Mouse (Mus musculus) forebrain, embryonic 10.5 days (tissue): ENCODE measurements around the gene Pld4. TPM values are rescaled to one million over a fixed set of nuclear protein-coding genes. Genes with fewer than 3 reads are reported as not detected.

Experiments used
- DNase-seq: peaks from one replicate; pipeline ENCODE4 v3.0.0-alpha.2; 2017; ENCODE audit warnings: low spot score; ENCODE audit errors: extremely low spot score
- H3K27ac ChIP-seq: fragments of 300-500 bp; sonication (generic); 2 replicates; pipeline ENCODE4 v1.5.1; 2016; ENCODE audit warnings: mild to moderate bottlenecking
- H3K27me3 ChIP-seq: fragments of 300-500 bp; sonication (generic); 2 replicates; pipeline ENCODE4 v1.6.1; 2016; ENCODE audit warnings: mild to moderate bottlenecking; ENCODE audit not compliant: poor library complexity, severe bottlenecking
- H3K36me3 ChIP-seq: fragments of 300-500 bp; sonication (generic); replicated peaks from 2 replicates; pipeline ENCODE4 v1.6.1; 2016; ENCODE audit warnings: mild to moderate bottlenecking, moderate library complexity
- H3K4me1 ChIP-seq: fragments of 300-500 bp; sonication (generic); 2 replicates; pipeline ENCODE4 v1.6.1; 2016
- H3K4me3 ChIP-seq: fragments of 300-500 bp; sonication (generic); 2 replicates; pipeline ENCODE4 v1.5.1; 2016; ENCODE audit warnings: mild to moderate bottlenecking, moderate library complexity
- H3K9me3 ChIP-seq: fragments of 300-500 bp; sonication (generic); 2 replicates; pipeline ENCODE4 v1.6.1; 2016; ENCODE audit warnings: mild to moderate bottlenecking, moderate library complexity
- WGBS: fragments of 180-500 bp; shearing (Covaris S2); methylation state at CpG from one replicate; pipeline ENCODE4 v1.1.7; 2016; 5-methylcytosine and 5-hydroxymethylcytosine counted together
- polyA plus RNA-seq: library from polyadenylated mRNA; unstranded; fragments of >200 nt; fragmentation: Nextera tagmentation; extraction: Ambion mirVana; gene quantifications from 2 replicates; pipeline ENCODE4 v1.2.1, GENCODE M21; 2016

The Pld4 gene
- polyA plus RNA-seq, 1 experiment from 2014 or later, result 3.9 TPM

GRCm38 (mm10) chr12:112761411-112761810 is 956 bp downstream of the Pld4 start:
- no peak for DNase-seq
- H3K27me3 ChIP-seq, result no peaks in the 10 kb centered on the region
- peaks cover 5% of the 10 kb centered on the region for H3K4me1 ChIP-seq
- 92% methylated on average over 4 of the region's 4 CpGs for WGBS
- H3K27ac ChIP-seq, result no peak overlapping the region
- H3K36me3 ChIP-seq, result no peaks in the 10 kb centered on the region
- H3K4me3 ChIP-seq, result no peak overlapping the region
- H3K9me3 ChIP-seq, result 0 out of 2 replicates have a peak, but pooled peaks cover 4% of the 10 kb centered on the region

- Histone ChIP-seq H3K36me3 (no peaks in the 10 kb centered on the region), H3K4me1 (peaks cover 5% of the 10 kb centered on the region), H3K27ac (no peak overlapping the region), H3K27me3 (no peaks in the 10 kb centered on the region), H3K9me3 (0 out of 2 replicates have a peak, but pooled peaks cover 4% of the 10 kb centered on the region), H3K4me3 (no peak overlapping the region)
- DNase-seq, result no peak
- 95% methylated on average over 3 of the region's 3 CpGs for WGBS
Observed at GRCm38 (mm10) chr12:112762018-112762417, 1.6 kb downstream of the Pld4 start.

GRCm38 (mm10) chr12:112763176-112763575 is 2.7 kb downstream of the Pld4 start:
- peaks cover 5% of the 10 kb centered on the region for H3K4me1 ChIP-seq
- H3K9me3 ChIP-seq, result 0 out of 2 replicates have a peak, but pooled peaks cover 4% of the 10 kb centered on the region
- 78% methylated on average over 4 of the region's 4 CpGs for WGBS
- no peak overlapping the region for H3K4me3 ChIP-seq
- H3K27ac ChIP-seq, result no peak overlapping the region
- no peak for DNase-seq
- H3K36me3 ChIP-seq, result no peaks in the 10 kb centered on the region
- H3K27me3 ChIP-seq, result no peaks in the 10 kb centered on the region

- Histone ChIP-seq H3K27ac (no peak overlapping the region), H3K27me3 (no peaks in the 10 kb centered on the region), H3K9me3 (0 out of 2 replicates have a peak, but pooled peaks cover 4% of the 10 kb centered on the region), H3K4me1 (peaks cover 5% of the 10 kb centered on the region), H3K4me3 (no peak overlapping the region), H3K36me3 (no peaks in the 10 kb centered on the region)
- 88% methylated on average over 5 of the region's 5 CpGs for WGBS
- no peak for DNase-seq
Observed at GRCm38 (mm10) chr12:112764141-112764540, 3.7 kb downstream of the Pld4 start.

- Histone ChIP-seq H3K9me3 (no peaks in the 10 kb centered on the region), H3K4me1 (peaks cover 5% of the 10 kb centered on the region), H3K36me3 (no peaks in the 10 kb centered on the region), H3K4me3 (no peak overlapping the region), H3K27me3 (no peaks in the 10 kb centered on the region), H3K27ac (no peak overlapping the region)
- no peak for DNase-seq
- 93% methylated on average over 7 of the region's 7 CpGs for WGBS
Observed at GRCm38 (mm10) chr12:112764991-112765390, 4.5 kb downstream of the Pld4 start.

- no peak overlapping the region for H3K4me3 ChIP-seq
- H3K27me3 ChIP-seq, result no peaks in the 10 kb centered on the region
- no peaks in the 10 kb centered on the region for H3K36me3 ChIP-seq
- WGBS, result 94% methylated on average over 7 of the region's 7 CpGs
- DNase-seq, result no peak
- no peaks in the 10 kb centered on the region for H3K9me3 ChIP-seq
- H3K27ac ChIP-seq, result no peak overlapping the region
- no peaks in the 10 kb centered on the region for H3K4me1 ChIP-seq
Observed at GRCm38 (mm10) chr12:112766586-112766985, 6.1 kb downstream of the Pld4 start.

- Histone ChIP-seq H3K4me3 (no peak overlapping the region), H3K27me3 (no peaks in the 10 kb centered on the region), H3K36me3 (no peaks in the 10 kb centered on the region), H3K4me1 (no peaks in the 10 kb centered on the region), H3K27ac (no peak overlapping the region), H3K9me3 (no peaks in the 10 kb centered on the region)
- no peak for DNase-seq
- WGBS, result 89% methylated on average over 16 of the region's 16 CpGs
Observed at GRCm38 (mm10) chr12:112767036-112767890, 6.8 kb downstream of the Pld4 start.

- Histone ChIP-seq H3K4me1 (no peaks in the 10 kb centered on the region), H3K4me3 (no peak overlapping the region), H3K27ac (no peak overlapping the region), H3K27me3 (no peaks in the 10 kb centered on the region), H3K9me3 (no peaks in the 10 kb centered on the region), H3K36me3 (no peaks in the 10 kb centered on the region)
- no peak for DNase-seq
- 92% methylated on average over 8 of the region's 8 CpGs for WGBS
Observed at GRCm38 (mm10) chr12:112768166-112768565, 7.7 kb downstream of the Pld4 start.

- H3K9me3 ChIP-seq, result 0 out of 2 replicates have a peak, but pooled peaks cover under 1% of the 10 kb centered on the region
- no peaks in the 10 kb centered on the region for H3K36me3 ChIP-seq
- H3K4me1 ChIP-seq, result no peaks in the 10 kb centered on the region
- no peaks in the 10 kb centered on the region for H3K27me3 ChIP-seq
- WGBS, result 85% methylated on average over 6 of the region's 6 CpGs
- no peak overlapping the region for H3K4me3 ChIP-seq
- no peak overlapping the region for H3K27ac ChIP-seq
- DNase-seq, result no peak
Observed at GRCm38 (mm10) chr12:112769031-112769430, 8.6 kb downstream of the Pld4 start.

- no peak for DNase-seq
- H3K27ac ChIP-seq, result no peak overlapping the region
- H3K36me3 ChIP-seq, result no peaks in the 10 kb centered on the region
- WGBS, result 71% methylated on average over 2 of the region's 2 CpGs
- H3K4me1 ChIP-seq, result no peaks in the 10 kb centered on the region
- no peak overlapping the region for H3K4me3 ChIP-seq
- no peaks in the 10 kb centered on the region for H3K27me3 ChIP-seq
- H3K9me3 ChIP-seq, result peaks cover 7% of the 10 kb centered on the region; the same call in 1 of the 2 replicates
Observed at GRCm38 (mm10) chr12:112769751-112770150, 9.3 kb downstream of the Pld4 start.

GRCm38 (mm10) chr12:112770396-112770795 is 9.9 kb downstream of the Pld4 start:
- H3K36me3 ChIP-seq, result no peaks in the 10 kb centered on the region
- no peaks in the 10 kb centered on the region for H3K4me1 ChIP-seq
- WGBS, result 77% methylated on average over 4 of the region's 4 CpGs
- no peaks in the 10 kb centered on the region for H3K27me3 ChIP-seq
- peak overlapping the region; percentile 21; the same call in 1 of the 2 replicates for H3K27ac ChIP-seq
- no peak for DNase-seq
- H3K9me3 ChIP-seq, result peaks cover 13% of the 10 kb centered on the region
- no peak overlapping the region for H3K4me3 ChIP-seq

- Histone ChIP-seq H3K4me1 (no peaks in the 10 kb centered on the region), H3K4me3 (no peak overlapping the region), H3K27ac (no peak overlapping the region), H3K9me3 (peaks cover 17% of the 10 kb centered on the region), H3K36me3 (no peaks in the 10 kb centered on the region), H3K27me3 (no peaks in the 10 kb centered on the region)
- DNase-seq, result no peak
- 92% methylated on average over 14 of the region's 14 CpGs for WGBS
Observed at GRCm38 (mm10) chr12:112772306-112772705, 11.9 kb downstream of the Pld4 start.

- no peak for DNase-seq
- no peak overlapping the region for H3K27ac ChIP-seq
- no peaks in the 10 kb centered on the region for H3K36me3 ChIP-seq
- no peak overlapping the region for H3K4me3 ChIP-seq
- WGBS, result 54% methylated on average over 9 of the region's 9 CpGs
- no peaks in the 10 kb centered on the region for H3K27me3 ChIP-seq
- H3K4me1 ChIP-seq, result no peaks in the 10 kb centered on the region
- H3K9me3 ChIP-seq, result peaks cover 17% of the 10 kb centered on the region
Observed at GRCm38 (mm10) chr12:112773366-112773765, 12.9 kb downstream of the Pld4 start.
